Mouse (Mus musculus) CD4-positive, CD25-positive, alpha-beta regulatory T cell, adult 2 months (primary cell): ENCODE data around the gene Rnaseh2a.
A peak's percentile ranks its signal among the peaks of the same experiment; 100 is the strongest.

ENCODE experiments used
- DNase-seq: peaks from one replicate; pipeline ENCODE4 v3.0.0-alpha.2; 2012; ENCODE audit warnings: low read depth, low spot score

The Rnaseh2a gene

DNA sequence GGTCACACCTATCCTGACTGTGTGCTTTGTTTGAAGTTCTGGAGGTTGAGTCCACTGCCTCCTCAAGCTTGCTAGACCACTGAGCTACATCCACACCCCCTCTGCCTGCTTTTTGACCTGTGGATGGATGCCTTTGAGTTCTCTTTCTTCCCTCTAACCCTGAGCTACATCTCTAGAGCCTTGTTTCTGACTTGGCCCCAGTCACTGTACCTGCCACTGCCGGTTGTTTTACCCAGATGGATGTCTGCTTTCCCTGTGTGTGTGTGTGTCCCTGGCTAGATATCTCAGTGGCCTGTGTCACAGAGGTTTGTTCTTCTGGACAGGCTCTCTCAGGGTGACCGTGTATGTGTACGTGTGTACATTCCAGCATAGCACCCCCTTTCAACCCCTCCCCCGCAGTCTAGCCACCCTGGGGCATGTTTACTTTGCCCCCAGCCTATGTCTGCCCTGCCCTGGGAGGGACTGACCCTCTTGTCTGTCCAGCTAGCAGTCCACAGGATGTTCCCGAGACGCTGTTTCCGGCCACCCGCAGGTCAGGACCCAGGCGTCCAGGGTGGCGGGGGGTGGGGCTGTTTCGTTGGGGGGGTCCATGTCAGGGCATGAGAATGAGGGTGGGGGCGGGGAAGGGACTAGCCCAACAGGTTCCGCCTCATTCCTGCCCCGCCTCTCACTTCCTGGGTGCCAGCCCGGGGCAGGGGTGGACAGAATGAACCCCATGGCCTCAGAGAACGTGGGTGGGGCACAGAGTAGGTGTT lies 14.9 kb upstream of the Rnaseh2a start:
- DNase-seq: peak; percentile 71

DNA sequence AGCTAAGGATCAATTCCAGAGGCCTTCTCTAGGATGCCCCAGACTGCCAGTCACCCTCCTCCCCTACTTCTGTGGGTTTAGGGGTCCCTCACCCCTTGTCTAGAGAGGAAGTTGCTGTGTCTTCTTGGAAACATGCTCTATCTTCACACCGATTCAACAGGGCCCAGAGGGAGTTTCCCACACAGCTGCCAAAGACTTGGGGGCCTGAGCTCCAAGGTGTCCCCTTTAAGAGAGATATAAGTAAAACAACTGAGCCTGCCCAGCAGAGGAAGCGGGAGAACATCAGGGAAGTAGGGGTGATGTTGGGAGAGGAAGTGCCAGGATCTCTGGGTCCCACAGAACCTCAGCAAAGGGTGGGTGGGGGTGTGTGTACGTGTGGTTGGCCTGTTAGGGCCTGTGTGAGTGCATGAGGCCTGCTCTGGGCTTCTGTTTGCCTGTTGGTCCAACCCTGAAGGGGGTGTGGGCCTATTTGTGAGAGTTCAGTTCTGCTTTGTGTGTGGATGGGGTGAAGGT lies 13.0 kb upstream of the Rnaseh2a start:
- peak; percentile 59 for DNase-seq

DNA sequence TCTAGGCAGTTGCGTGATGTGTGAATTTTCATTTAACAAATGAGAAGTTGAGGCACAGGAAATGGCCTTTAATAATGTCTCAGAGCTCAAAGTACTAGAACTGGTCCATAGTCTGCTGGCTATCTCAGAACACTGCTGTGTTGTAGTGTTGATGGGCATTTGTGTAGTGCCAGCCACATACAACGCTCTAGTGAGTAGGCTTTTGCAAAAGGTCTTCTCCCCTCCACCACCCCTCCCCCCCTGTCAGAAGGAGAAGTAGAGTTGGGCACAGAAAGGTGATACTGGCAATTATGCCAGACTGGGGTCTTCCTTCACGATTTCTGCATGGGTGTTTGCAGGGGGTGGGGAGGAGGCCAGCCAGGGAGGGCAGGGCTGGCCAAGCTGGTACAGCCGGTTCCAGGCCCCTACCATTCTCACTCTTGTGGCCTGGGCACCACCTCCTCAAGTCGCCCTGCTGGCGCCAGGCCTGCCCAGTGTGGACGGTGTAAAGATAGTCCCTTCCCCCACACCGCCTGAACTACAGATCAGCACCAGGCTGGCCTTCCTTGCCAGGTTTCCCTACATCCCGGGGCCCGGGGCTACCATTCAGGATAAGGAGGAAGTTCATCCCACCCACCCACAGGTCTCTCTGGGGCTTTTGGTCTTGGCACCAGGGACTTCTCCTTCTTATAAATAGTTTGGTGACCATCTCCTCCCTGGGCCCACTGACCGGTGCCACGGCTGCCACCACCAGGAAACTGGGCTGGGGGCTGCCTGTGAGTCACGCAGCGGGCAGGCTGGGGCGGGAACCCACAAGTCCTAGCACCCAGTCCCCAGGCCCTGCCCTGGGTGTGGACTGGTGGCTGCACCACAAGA lies 12.3 kb upstream of the Rnaseh2a start:
- peak; percentile 32 for DNase-seq

DNA sequence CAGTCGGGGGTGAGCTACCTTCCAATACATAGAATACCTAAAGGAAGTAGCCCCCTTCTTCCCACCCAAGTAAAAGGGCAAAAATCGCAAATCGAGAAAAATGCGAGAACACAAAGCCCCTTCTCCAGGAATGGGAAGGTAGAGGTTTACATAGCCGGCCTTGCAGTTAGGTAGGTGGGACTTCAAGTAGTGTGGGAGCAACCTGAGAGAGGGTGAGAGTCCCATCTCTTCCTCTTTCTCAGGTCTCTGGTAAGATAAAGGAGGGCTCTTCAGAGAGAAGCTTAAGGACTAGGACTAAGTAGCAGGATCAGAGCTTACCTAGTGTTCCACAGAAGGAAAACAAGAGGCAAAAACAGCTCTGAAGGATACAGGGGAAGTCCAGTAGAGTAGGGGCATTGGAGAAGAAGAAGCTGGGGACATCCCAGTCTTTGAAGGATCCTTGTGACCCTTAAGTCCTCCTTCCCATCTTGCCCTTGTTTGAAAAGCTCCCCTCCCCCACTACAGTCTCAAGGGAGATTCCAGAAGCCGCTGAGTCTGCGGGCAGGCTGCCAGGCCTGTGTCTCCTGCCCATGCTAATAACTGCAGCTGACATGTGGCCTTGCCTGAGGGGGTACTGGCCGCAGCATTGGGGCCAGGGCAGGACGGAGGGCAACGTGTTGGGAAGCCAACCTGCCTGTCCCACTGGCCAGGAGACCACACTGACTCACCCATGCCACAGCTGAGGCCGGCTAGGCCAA lies 11.2 kb upstream of the Rnaseh2a start:
- peak; percentile 82 for DNase-seq

DNA sequence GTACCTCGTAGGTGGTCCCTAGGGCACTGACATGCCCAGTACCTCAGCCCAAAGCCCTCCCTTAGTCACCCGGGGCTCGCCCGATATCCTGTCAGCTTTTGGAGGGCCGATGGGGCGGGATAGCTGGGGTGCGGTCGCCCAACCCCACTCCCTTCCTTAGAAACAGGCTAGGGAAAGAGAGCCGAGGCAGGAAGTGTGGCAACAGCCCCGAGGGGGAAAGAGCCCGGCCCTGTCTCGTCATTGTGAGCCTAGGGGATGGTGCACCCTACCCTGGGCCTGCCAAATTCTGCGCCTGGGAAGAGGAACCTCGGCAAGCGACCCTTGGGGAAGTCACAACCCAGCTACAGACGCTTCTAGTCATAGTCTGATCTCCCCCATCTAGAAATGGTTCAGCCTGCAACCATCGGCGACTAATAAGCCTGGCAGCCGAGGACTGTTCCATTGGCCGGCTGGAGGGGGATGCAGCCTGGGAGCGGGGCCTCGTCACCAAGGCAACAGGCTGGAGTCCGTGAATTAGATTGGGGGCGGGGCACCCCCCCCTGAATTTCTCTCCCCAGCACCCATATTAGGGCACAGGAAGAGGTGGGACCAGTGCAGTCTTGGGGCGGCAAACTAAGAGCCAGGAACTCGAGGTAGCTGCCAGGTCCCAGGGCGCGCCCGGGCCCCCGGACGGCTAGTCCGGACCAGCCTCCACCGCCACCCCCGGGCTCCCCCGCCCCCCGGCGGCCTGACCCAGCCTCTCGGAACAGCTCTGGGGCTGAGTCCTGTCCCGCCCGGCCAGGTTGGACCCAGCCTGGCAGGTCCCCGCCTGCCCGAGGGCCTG lies 10.2 kb upstream of the Rnaseh2a start:
- DNase-seq: peak; percentile 97

DNA sequence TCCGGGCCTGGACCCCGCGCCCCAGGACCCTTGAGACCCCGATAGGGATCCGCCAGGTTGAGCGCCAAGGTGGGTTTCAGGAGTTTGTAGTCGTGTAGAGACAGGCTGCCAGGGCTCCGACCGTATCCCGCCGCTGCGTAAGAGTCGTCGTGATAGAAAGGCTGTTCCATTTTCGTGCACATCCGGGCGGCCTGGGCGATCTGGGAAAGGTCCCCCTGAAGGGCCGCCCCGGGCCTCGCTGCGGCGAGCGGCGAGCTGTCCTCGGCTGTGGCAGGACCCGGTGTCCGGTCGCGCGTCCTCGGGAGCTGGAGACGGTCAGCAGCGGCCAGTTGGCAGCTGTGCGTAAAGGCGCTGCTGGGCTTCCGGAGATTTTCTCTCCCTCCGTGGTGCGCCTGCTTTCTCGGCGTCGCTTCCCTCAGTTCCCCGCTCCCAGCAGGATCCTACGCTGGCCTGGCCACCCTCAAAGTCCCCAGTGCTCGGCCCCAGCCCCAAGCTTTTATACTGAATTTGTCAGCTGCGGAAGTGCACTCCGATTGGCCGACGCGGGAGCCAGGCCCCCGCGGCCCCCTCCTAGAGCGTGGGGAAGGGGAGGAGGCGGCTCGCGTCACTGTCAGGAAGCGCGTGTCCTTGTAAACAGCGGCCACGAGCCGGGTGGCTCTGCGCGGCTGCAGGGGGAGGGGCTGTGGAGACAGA lies 8.8 kb upstream of the Rnaseh2a start, which contains the start of gene Junb:
TSS of gene Junb (minus strand) at position 471 of the 693 bp plus-strand sequence.
- DNase-seq: peak; percentile 99

DNA sequence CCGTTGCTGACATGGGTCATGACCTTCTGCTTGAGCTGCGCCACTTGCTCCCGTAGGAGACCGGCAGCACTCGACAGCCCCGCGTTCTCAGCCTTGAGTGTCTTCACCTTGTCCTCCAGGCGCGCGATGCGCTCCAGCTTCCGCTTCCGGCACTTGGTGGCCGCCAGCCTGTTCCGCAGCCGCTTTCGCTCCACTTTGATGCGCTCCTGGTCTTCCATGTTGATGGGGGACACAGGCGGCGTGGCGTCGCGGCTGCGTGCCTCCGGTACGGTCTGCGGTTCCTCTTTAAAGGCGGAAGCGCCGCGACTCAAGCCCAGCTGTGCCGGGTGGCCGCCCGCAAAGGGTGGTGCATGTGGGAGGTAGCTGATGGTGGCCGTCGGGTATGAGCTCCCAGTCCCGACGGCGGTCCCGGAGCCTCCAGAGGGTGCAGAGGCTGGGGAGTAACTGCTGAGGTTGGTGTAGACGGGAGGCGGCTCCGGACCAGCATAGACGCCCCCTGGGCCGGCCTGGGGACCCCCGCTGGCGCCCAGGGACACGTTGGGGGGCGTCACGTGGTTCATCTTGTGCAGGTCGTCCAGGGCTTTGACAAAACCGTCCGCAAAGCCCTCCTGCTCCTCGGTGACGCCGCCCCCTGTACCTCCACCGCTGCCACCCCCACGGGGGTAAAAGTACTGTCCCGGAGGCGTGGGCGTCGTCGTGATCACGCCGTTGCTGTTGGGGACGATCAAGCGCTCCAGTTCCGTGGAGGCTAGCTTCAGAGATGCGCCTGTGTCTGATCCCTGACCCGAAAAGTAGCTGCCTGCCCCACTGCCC lies 8.1 kb upstream of the Rnaseh2a start:
- DNase-seq: peak; percentile 88

DNA sequence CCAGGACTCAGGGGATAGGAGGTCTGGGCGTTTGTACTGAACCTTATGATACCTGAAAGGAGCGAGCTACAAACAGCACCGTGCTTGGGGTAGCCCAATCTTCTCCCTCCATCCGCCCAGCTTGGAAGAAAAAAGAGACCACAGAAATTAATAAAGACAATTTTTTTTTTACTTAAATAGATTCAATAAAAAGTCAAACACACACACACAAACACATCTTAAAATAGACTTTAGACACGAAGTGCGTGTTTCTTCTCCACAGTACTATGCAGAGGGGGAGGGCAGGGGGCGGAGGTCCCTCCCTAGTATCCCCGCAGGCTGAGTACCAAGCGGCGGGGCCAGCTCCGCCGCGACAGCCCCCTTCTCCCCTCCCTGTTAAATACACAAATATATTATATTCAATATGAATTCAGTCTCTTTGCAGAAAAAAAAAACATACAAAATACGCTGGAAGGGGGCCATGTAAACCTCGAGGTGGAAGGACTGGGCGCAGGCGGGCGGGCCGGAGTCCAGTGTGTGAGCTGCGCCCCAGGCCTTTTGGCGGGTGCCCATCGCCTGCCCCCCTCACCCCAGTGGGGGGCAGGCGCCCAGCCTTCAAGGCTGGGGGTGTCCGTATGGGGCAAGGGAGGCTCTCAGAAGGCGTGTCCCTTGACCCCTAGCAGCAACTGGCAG lies 7.3 kb upstream of the Rnaseh2a start:
- no peak for DNase-seq

DNA sequence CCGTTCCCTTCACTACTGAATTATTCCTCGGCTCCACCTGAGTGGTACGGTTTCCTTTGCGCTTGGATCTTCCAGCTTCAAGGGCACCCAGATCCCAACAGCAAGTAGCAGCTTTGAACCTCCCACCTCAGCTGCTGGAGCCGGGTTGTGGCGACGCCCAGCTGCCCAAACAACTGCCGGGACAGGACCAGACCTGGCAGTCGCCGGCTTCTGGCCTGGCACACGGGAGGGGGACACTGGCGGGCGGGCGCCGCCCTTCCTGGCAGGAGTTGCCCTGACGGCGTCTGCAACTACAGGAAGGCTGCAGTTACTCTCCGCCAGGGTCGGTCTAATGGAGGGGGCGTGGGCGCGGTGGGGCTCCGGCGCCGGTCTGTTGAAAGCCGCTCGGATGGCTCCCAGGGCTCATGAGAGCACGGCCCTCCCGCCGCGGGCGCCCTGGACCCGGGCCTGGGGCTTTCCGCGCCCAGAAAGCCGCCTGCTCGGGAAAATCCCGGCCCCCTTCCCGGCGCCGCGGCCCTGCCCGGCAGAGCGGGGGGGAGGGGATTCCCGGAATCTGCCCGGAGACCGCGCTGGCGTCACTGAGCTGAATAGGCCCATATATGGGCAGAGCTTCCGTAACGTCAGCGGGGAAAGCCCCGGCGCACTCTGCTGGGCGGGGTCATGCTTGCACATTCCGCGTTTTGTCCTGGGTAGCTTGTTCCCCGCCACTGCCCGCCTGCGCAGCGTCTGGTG lies 6.6 kb upstream of the Rnaseh2a start:
- DNase-seq: peak; percentile 97

DNA sequence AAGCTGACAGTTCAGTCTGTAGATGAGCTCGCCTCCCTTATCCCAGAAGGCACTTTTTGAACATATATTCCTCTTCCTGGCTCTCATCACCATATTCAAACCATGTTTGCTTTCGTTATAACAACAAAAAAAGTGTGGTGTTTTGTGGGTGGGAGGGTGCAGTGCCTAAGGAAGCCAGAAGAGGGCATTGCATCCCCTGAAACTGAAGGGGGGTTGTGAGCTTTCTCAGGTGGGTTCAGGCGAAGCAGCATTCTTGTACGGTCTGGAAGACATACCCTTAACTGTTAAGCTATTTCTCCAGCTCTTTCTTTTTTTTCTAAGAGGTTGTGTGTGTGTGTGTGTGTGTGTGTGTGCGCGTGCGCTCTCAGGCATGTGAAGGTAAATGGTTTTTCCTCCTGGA lies 5.9 kb upstream of the Rnaseh2a start:
- DNase-seq: peak; percentile 89

DNA sequence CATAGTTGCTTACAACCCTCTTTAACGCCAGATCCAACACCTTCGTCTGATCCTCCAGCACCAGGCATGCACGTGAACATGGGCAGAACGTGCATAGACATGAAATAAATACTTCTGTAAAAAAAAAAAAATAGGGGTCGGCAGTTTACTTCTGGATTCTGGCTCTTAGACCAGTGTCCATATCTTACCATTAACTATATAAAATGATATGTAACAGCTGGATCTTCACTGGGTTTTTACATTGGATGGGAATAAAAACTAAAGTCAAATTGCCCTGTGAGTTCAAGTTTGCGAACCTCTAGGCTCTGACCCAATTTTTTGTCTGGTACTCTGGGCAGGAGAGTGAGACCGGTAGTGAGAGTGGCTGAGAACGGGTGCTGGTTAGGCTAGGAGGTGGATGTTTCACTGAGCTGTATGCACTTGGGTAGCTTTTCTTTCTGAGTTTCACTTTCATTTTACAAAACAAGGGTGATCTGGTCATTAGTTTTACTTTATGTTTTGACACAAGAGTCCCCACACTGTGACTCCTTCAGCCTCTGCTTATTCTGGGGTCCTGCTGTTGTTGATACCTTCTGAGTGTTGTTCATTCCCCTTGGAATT lies 5.1 kb upstream of the Rnaseh2a start:
- peak; percentile 68 for DNase-seq

DNA sequence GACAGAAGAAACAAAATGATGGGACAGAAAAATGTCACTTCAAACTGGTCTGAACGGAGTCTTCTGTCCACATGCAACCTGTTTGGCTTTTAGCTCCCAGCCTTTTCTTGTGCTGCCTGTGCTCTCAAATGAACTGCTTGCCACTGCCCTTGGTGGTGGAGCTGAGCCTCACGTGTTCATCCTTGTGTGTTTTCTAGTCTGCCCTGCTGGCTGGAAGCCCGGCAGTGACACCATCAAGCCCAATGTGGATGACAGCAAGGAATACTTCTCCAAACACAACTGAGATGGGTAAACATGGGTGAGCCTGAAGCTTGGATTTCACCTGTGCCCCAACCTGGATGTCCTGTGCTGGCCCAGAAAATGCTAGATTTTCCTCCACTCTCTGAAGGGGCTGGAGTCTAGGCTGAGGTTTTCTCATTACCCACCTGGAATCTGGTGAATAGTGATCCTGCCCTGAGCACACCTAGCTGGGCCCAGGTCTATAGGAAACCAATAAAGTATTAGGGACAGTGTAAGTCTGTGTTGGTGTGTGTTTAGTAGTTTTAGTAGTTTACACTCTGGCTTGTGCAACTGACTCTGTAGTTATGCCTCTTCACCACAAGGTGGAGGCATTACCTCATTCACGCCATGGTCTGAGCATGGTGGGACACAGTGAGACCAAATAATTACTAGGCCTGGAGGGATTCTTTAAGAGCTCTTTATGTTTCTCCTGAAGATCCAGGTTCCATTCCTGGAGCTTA lies 4.4 kb upstream of the Rnaseh2a start:
- DNase-seq: peak; percentile 78

DNA sequence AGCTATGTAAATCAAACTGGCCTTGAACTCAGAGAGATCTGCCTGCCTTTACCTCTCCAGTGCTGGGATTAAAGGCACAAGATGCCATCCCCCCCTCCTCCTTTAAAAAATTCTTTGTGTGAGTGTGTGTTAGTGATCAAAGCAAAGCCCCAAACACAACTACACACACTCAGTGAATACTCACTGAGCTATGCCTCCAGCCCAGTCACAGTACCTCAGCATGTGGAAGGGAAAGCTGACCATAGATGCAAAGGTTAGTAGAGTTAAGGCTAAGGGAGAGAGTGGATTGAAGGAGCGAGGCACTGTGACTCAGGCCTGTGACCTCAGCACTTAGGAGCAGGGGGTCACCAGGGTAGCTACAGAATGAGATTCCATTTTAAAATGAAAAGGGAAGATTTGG lies 3.5 kb upstream of the Rnaseh2a start:
- no peak for DNase-seq

DNA sequence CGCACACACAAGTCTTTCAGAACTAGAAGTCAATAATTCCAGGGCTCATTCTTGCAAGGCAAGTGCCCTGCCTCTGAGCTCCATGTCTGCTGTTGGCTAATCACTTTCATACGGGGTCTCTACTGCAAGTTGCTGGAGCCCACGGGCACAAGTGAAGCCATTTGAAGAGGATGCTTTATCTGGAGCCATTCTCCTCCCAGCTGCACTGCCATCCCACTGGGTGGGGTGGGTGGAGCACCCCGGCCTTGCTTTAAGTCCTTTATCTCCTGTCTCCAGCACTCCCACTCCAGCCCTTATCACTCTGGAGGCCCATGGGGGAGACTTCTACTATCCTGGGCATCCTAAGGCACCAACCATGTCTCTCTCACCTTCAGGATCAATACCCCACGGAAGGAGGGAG lies 1.3 kb upstream of the Rnaseh2a start:
- DNase-seq: no peak

DNA sequence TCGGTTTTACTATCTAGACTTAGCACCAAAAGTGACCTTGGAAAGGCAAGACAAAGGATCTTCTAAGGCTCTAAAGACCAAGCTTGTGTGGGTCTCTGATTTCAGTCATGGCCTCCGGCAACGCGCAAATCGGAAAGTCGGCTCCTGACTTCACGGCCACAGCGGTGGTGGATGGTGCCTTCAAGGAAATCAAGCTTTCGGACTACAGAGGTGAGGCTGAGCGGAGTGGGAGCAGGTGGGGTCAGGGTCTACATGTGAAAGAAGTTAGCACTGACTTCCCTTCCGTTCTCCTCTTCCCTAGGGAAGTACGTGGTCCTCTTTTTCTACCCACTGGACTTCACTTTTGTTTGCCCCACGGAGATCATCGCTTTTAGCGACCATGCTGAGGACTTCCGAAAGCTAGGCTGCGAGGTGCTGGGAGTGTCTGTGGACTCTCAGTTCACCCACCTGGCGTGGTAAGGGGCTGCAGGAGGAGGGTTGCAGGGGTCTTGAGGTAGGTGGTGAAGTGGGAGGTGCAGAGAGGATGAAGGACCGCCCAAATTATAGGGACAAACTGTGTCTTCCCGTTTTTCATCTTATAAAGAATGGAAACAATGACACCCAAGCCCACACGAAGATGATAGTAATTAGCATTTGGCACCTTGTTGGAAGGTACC lies 696 bp upstream of the Rnaseh2a start:
- DNase-seq: no peak

DNA sequence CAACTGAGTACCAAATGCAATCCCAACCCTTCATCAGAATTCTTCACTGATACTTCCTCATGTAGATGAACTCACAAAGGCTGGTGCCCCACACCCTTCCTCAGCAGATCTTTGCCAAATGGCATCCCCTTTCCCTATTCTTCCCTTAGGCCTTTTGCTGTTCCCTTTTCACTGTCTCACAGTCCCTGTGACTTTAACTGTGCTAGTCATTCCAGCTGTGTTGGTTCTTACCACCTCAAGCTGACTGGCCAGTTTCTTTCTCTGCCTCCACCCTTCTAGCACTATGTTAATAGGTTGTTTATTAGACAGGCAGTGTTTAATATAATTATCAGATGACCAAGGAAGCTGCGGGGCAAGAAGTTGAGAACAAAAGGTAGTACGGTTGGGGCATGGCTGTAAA lies 917 bp downstream of the Rnaseh2a start:
- no peak for DNase-seq
